Mouse (Mus musculus) embryo, embryonic 11 days (tissue): Measurements from ENCODE around the gene Olfr313.
"Not testable (repeated sequence)": the region's sequence is repeated elsewhere in the genome, so short reads cannot be mapped to it uniquely, and the experiment has no call there.

ENCODE experiments used
- DNase-seq: peaks from one replicate; pipeline ENCODE4 v3.0.0-alpha.2; 2015

Olfr313 gene

GRCm38 (mm10) chr11:58814700-58815099 lies at the start of gene Olfr313:
Gene Olfr313, plus strand, starts transcription at chr11:58815000.
- not testable (repeated sequence) for DNase-seq

GRCm38 (mm10) chr11:58772888-58773287 lies 41.9 kb upstream of the Olfr313 start, which contains the start of gene Olfr315:
Gene Olfr315, plus strand, starts transcription at chr11:58773188.
- DNase-seq = no peak

GRCm38 (mm10) chr11:58782480-58783089 lies 32.2 kb upstream of the Olfr313 start, which contains the start of gene Olfr314:
Gene Olfr314, plus strand, starts transcription at chr11:58782952.
- no peak for DNase-seq

- DNase-seq = no peak
These were observed 30.6 kb upstream of the Olfr313 start for GRCm38 (mm10) chr11:58784182-58784581.

- DNase-seq = no peak
These were observed 27.1 kb upstream of the Olfr313 start for GRCm38 (mm10) chr11:58787651-58788050.

- DNase-seq = no peak
These were observed 26.5 kb upstream of the Olfr313 start for GRCm38 (mm10) chr11:58788346-58788745.

GRCm38 (mm10) chr11:58789532-58789931 lies 25.3 kb upstream of the Olfr313 start:
- DNase-seq = no peak

GRCm38 (mm10) chr11:58790053-58790452 lies 24.7 kb upstream of the Olfr313 start:
- DNase-seq = no peak

- no peak for DNase-seq
These were observed 24.2 kb upstream of the Olfr313 start for GRCm38 (mm10) chr11:58790646-58791045.

GRCm38 (mm10) chr11:58795856-58796255 lies 18.9 kb upstream of the Olfr313 start:
- no peak for DNase-seq

GRCm38 (mm10) chr11:58796850-58797249 lies 17.9 kb upstream of the Olfr313 start:
- DNase-seq = no peak

GRCm38 (mm10) chr11:58799747-58800146 lies 15.1 kb upstream of the Olfr313 start:
- no peak for DNase-seq

GRCm38 (mm10) chr11:58801558-58802228 lies 13.1 kb upstream of the Olfr313 start, which contains the start of gene Fam183b:
Gene Fam183b, minus strand, starts transcription at chr11:58801960.
- DNase-seq = peak; percentile 69

GRCm38 (mm10) chr11:58803871-58804270 lies 10.9 kb upstream of the Olfr313 start:
- no peak for DNase-seq

GRCm38 (mm10) chr11:58804393-58804792 lies 10.4 kb upstream of the Olfr313 start:
- no peak for DNase-seq

- no peak for DNase-seq
These were observed 2.8 kb upstream of the Olfr313 start for GRCm38 (mm10) chr11:58812001-58812400.

GRCm38 (mm10) chr11:58815676-58816075 lies 876 bp downstream of the Olfr313 start:
- no peak for DNase-seq

GRCm38 (mm10) chr11:58828937-58829336 lies 14.1 kb downstream of the Olfr313 start, which contains the start of gene Olfr312:
Gene Olfr312, plus strand, starts transcription at chr11:58829237.
- DNase-seq = not testable (repeated sequence)

GRCm38 (mm10) chr11:58829764-58830163 lies 15.0 kb downstream of the Olfr313 start:
- DNase-seq = no peak

GRCm38 (mm10) chr11:58832541-58832940 lies 17.7 kb downstream of the Olfr313 start:
- DNase-seq = not testable (repeated sequence)

GRCm38 (mm10) chr11:58838951-58839350 lies 24.2 kb downstream of the Olfr313 start, which contains the start of gene Olfr311:
Gene Olfr311, plus strand, starts transcription at chr11:58839251.
- not testable (repeated sequence) for DNase-seq

- DNase-seq = peak; percentile 95
These were observed 32.2 kb downstream of the Olfr313 start, which contains the start of gene Gm12258 for GRCm38 (mm10) chr11:58846919-58847461. Gene Gm12258, plus strand, starts transcription at chr11:58847158.

GRCm38 (mm10) chr11:58847636-58848035 lies 32.8 kb downstream of the Olfr313 start:
- no peak for DNase-seq

GRCm38 (mm10) chr11:58849731-58850130 lies 34.9 kb downstream of the Olfr313 start:
- no peak for DNase-seq
